Mouse (Mus musculus): Measurements from ENCODE around the gene Zxdc.

Gene Zxdc

GRCm38 (mm10) chr6:90377708-90378107 is 8.4 kb downstream of the Zxdc start:
- no peak for DNase-seq (ENCODE audit: low spot score)

GRCm38 (mm10) chr6:90381465-90381864 is 12.2 kb downstream of the Zxdc start:
- DNase-seq (ENCODE audit: low spot score) = no peak

GRCm38 (mm10) chr6:90390629-90391028 is 21.3 kb downstream of the Zxdc start:
- DNase-seq (ENCODE audit: low spot score) = no peak

- DNase-seq (ENCODE audit: low spot score) = no peak
These were observed 24.7 kb downstream of the Zxdc start for GRCm38 (mm10) chr6:90393948-90394347.

- DNase-seq (ENCODE audit: low spot score) = no peak
These were observed 26.5 kb downstream of the Zxdc start for GRCm38 (mm10) chr6:90395751-90396150.

GRCm38 (mm10) chr6:90397291-90397690 is 28.0 kb downstream of the Zxdc start:
- no peak for DNase-seq (ENCODE audit: low spot score)

GRCm38 (mm10) chr6:90408632-90409031 is 39.3 kb downstream of the Zxdc start:
- DNase-seq (ENCODE audit: low spot score) = no peak

- no peak for DNase-seq (ENCODE audit: low spot score)
These were observed 41.7 kb downstream of the Zxdc start for GRCm38 (mm10) chr6:90410972-90411371.

- DNase-seq (ENCODE audit: low spot score) = no peak
These were observed 42.6 kb downstream of the Zxdc start for GRCm38 (mm10) chr6:90411926-90412325.

- peak; percentile 74 for DNase-seq (ENCODE audit: low spot score)
These were observed 53.3 kb downstream of the Zxdc start for GRCm38 (mm10) chr6:90422565-90422964.

GRCm38 (mm10) chr6:90425361-90425760 is 56.1 kb downstream of the Zxdc start:
- no peak for DNase-seq (ENCODE audit: low spot score)

GRCm38 (mm10) chr6:90426003-90426402 is 56.7 kb downstream of the Zxdc start:
- no peak for DNase-seq (ENCODE audit: low spot score)

GRCm38 (mm10) chr6:90428380-90428974 is 59.2 kb downstream of the Zxdc start, which contains the start of gene Cfap100:
Gene Cfap100 (minus strand): TSS chr6:90428797.
- peak; percentile 50 for DNase-seq (ENCODE audit: low spot score)

- no peak for DNase-seq (ENCODE audit: low spot score)
These were observed 60.6 kb downstream of the Zxdc start for GRCm38 (mm10) chr6:90429911-90430310.

GRCm38 (mm10) chr6:90431487-90431886 is 62.2 kb downstream of the Zxdc start:
- no peak for DNase-seq (ENCODE audit: low spot score)

GRCm38 (mm10) chr6:90434687-90435086 is 65.4 kb downstream of the Zxdc start:
- no peak for DNase-seq (ENCODE audit: low spot score)

- DNase-seq (ENCODE audit: low spot score) = peak; percentile 77
These were observed 65.9 kb downstream of the Zxdc start for GRCm38 (mm10) chr6:90435195-90435618.

GRCm38 (mm10) chr6:90436192-90436907 is 67.1 kb downstream of the Zxdc start:
- DNase-seq (ENCODE audit: low spot score) = no peak

- no peak for DNase-seq (ENCODE audit: low spot score)
These were observed 67.7 kb downstream of the Zxdc start for GRCm38 (mm10) chr6:90437041-90437440.

- no peak for DNase-seq (ENCODE audit: low spot score)
These were observed 77.6 kb downstream of the Zxdc start for GRCm38 (mm10) chr6:90446883-90447282.

- peak; percentile 86 for DNase-seq (ENCODE audit: low spot score)
These were observed 80.9 kb downstream of the Zxdc start for GRCm38 (mm10) chr6:90450179-90450578.

GRCm38 (mm10) chr6:90450697-90451096 is 81.4 kb downstream of the Zxdc start:
- no peak for DNase-seq (ENCODE audit: low spot score)

- DNase-seq (ENCODE audit: low spot score) = no peak
These were observed 82.2 kb downstream of the Zxdc start for GRCm38 (mm10) chr6:90451512-90451911.

- DNase-seq (ENCODE audit: low spot score) = no peak
These were observed 83.3 kb downstream of the Zxdc start for GRCm38 (mm10) chr6:90452603-90453002.
